Mouse (Mus musculus) gastrocnemius, postnatal 10 days (tissue): ENCODE measurements around the gene Tapt1. TPM values are rescaled to one million over a fixed set of nuclear protein-coding genes. Genes with fewer than 3 reads are reported as not detected.
"Not testable (repeated sequence)": the region's sequence is repeated elsewhere in the genome, so short reads cannot be mapped to it uniquely, and the experiment has no call there.

Experiments
- DNase-seq: peaks from one replicate; pipeline ENCODE4 v3.0.0; 2021; ENCODE audit warnings: mixed read lengths
- total RNA-seq, 2 experiments: library from RNA; stranded (reverse); gene quantifications; 2 replicates each; pipeline ENCODE4 v1.2.3; 2021

Tapt1 gene
- total RNA-seq, 2 experiments from 2014 or later: 31.7 to 33.1 TPM

DNA sequence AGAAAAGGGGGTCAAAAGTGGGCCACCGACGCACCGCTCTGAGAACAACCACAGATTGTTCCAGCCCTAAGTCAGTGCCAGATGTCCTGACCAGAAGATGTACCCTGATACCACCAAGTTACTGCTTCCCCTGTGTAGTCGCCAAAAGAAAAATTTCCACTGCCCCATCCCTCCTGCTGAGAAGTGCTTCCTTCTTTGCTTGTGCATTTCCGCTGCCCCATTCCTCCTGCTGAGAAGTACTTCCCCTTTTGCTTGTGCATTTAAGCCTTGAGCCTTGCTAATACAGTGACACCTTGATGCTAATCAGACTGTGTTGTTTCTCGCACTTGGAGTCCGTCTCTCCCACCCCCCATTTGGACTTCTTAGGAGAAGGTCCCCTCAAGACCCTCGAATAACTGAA, 99.9 kb downstream of the Tapt1 start:
- not testable (repeated sequence) for DNase-seq

Other genes with a start within 250 kb of the Tapt1 start
- gene Fgfbp1, start 244.8 kb downstream of the Tapt1 start, total RNA-seq: not detected
- gene Prom1, start 124.6 kb downstream of the Tapt1 start, total RNA-seq: 10 to 100 TPM; 12.7 to 16.0 TPM